Mouse (Mus musculus) ES-Bruce4 (cell line): ENCODE results near the gene Rnft1.

ENCODE experiments used
- CTCF ChIP-seq: IDR thresholded peaks from one replicate; pipeline ENCODE4 v1.8.1; 2011; ENCODE audit warnings: low read depth, low read length
- POLR2A ChIP-seq: IDR thresholded peaks from one replicate; pipeline ENCODE4 v1.8.1; 2011; ENCODE audit warnings: low read length; ENCODE audit not compliant: insufficient read depth

DNA sequence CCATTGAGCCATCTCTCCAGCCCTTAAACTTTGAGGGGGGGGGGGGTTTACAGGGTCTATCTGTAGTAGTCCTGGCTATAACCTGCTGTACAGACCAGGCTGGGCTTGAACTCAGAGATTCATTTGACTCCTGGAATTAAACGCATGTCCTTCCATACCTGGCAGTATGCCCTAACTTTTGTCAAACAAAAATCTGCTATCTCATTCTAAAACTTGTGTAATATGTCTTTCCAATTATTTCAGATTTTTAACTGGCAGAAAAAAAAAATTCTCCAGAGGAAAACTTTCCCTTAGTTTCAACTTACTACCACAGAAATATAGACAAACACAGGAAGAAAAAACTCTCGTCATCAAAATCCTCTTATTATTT lies 56.0 kb downstream of the Rnft1 start:
- TF ChIP-seq POLR2A (no peak), CTCF (no peak)
